Mouse (Mus musculus) gastrocnemius, postnatal 4 days (tissue): ENCODE measurements around the gene Olfr1416. TPM values are rescaled to one million over a fixed set of nuclear protein-coding genes. Genes with fewer than 3 reads are reported as not detected.

ENCODE experiments used
- DNase-seq, 2 experiments: peaks; one replicate each; pipeline ENCODE4 v3.0.0; 2021 to 2022; ENCODE audit warnings: low spot score in 2 of 2, mixed read lengths in 2 of 2
- microRNA-seq: library from miRNA; unstranded; fragments of <30 nt; microRNA quantifications from one replicate; pipeline ENCODE4 v1.2.0, GENCODE M21; 2021
- total RNA-seq, 2 experiments: library from RNA; stranded (reverse); gene quantifications; 2 replicates each; pipeline ENCODE4 v1.2.3; 2021

Olfr1416 gene
- total RNA-seq, 2 experiments from 2014 or later, result not detected

DNA sequence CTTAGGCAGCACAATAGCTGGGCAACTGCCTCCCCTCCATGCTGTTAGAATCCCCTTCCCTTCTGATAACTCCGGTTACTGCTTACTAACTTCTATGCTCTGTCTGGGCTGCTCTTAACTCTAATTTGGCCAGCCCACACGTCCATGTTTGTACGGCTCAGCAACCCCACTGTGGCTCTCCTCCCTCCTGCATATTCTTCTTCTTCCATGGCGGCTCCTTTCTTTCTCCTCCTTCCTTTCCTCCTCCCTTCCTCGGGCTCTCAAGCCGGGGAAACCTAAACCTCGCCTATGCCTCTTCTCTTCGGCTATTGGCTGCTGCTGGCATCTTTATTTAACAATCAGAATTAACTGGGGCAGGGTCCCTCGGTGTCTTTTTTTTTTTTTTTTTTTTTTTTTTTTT, 52.1 kb downstream of the Olfr1416 start:
- DNase-seq, result no peak

DNA sequence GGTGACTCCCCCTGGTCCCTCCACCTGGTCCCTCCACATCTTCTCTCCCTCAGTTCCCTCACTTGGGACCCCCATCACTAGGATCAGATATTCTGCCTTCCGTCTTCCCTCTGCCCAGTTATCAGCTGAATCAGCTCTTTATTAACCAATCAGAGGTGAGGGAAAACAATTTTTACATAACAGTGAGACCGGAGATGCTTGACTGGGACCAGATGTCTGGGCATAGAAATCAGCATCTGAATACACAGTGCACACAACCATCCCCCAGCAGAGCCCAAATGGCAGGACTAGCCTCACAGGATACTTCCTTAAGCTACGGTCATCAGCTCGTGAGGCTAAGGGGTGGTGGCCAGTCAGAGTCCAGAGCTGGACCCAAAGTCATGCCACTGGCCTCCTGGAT, 52.8 kb downstream of the Olfr1416 start:
- no peak for DNase-seq

DNA sequence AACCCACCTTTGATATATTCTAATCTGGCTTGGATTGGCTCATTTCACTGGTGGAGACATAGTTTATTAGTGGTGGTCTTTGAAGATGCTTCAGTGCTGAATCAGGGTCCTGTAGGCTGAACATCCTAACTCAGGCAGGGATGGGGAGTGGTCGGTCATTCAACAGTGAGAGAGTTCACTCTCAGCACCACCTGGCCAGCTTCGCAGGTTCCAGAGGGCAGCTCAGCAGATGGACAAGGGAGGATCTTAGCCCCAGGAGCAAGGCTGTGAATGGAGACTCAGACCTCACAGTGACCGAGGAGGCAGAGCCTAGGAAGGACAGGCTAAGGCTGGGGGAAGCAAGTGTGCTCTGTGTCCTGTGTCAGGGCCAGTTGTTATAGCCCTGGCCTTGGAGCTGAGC, 53.5 kb downstream of the Olfr1416 start:
- no peak for DNase-seq

DNA sequence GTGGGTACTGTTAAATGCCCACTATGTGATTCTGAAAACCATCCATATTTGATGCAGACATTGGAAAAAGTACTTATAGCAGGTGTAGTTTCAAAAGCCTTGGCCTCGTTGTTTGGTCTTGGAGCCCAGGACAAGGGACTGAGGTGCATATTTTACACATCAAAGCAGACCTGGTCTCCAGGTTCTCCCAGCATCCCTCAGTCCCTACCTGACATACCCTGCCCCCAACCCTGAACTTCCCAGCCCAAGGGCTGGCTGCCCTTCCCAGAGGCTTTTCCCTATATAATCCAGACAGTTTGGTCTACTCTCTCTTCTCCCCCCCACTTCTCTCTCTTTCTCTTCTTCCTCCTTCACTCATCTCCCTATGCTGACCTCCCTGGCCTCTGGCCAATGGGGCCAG, 53.9 kb downstream of the Olfr1416 start:
- no peak for DNase-seq

Small RNA genes within 50 kb of the gene (microRNA-seq; reads per million reads assigned to microRNA genes)
- 2.8 reads per million, percentile 6 among the genes with 10 or more reads in this experiment for gene Mir6900

Other genes starting within 250 kb of the Olfr1416 start
- gene Ndufa10, start 11.3 kb downstream of the Olfr1416 start, total RNA-seq, result 100 to 1,000 TPM; 338 to 372 TPM
- gene Olfr1415, start 11.0 kb upstream of the Olfr1416 start, total RNA-seq, result not detected
- gene Olfr1414, start 33.5 kb upstream of the Olfr1416 start, total RNA-seq, result not detected
- gene Olfr1413, start 86.2 kb upstream of the Olfr1416 start, total RNA-seq, result not detected
- not detected for gene Olfr1412, start 100.7 kb upstream of the Olfr1416 start, total RNA-seq
- gene Olfr1411, start 109.3 kb upstream of the Olfr1416 start, total RNA-seq, result not detected
- gene Olfr1410, start 120.7 kb upstream of the Olfr1416 start, total RNA-seq, result not detected
- not detected for gene Olfr12, start 132.7 kb upstream of the Olfr1416 start, total RNA-seq
- 100 to 1,000 TPM; 241 to 255 TPM for gene Cops9, start 156.9 kb upstream of the Olfr1416 start, total RNA-seq
- under 1 TPM in 1 of 2 experiments, not detected in 1; 0.57 TPM for gene Otos, start 163.7 kb upstream of the Olfr1416 start, total RNA-seq